Mouse (Mus musculus): ENCODE measurements at regions not wholly inside any gene's neighbourhood (a gene's known extent, or its start where the extent isn't known, plus 50 kb on each side); places are given as distances from the start of the nearest gene placed in this dataset.

GRCm38 (mm10) chr5:119570054-119570453 lies 100.4 kb upstream of the Tbx3 start:
- Histone ChIP-seq H3K4me3 (ENCODE audit: insufficient read depth in 1 of 2, low read depth in 2 of 2, low read length in 2 of 2) (no peak overlapping the region), H3K9me3 (ENCODE audit: control insufficient read depth, low read length) (no peaks in the 10 kb centered on the region; the same call in 1 of the 2 replicates), H3K9ac (replicated peaks) (no peak overlapping the region), H3K36me3 (replicated peaks; ENCODE audit: control insufficient read depth, insufficient read depth, low read depth) (no peaks in the 10 kb centered on the region), H3K27ac (no peak overlapping the region), H3K4me2 (ENCODE audit: low read depth) (no peak overlapping the region), H3K27me3 (ENCODE audit: control insufficient read depth, insufficient read depth, low read length) (no peaks in the 10 kb centered on the region), H3K4me1 (replicated peaks; ENCODE audit: control insufficient read depth in 2 of 2, insufficient read depth in 2 of 2, low read length in 1 of 2) (no peaks in the 10 kb centered on the region; a peak in 1 of 4 replicates)
- DNase-seq (ENCODE audit: low read depth in 3 of 3, low spot score in 3 of 3) (no peak), ATAC-seq (ENCODE audit: insufficient read depth) (no peak)
- no peak for TF ChIP-seq EP300 (IDR thresholded peaks at IDR 0.05; ENCODE audit: low read depth)
- 47% methylated on average over 8 of the region's 8 CpGs for WGBS (ENCODE audit: insufficient replicate concordance)

GRCm38 (mm10) chr5:119571644-119572043 lies 98.8 kb upstream of the Tbx3 start:
- Histone ChIP-seq H3K4me2 (ENCODE audit: low read depth) (no peak overlapping the region), H3K36me3 (replicated peaks; ENCODE audit: control insufficient read depth, insufficient read depth, low read depth) (no peaks in the 10 kb centered on the region), H3K27me3 (ENCODE audit: control insufficient read depth, insufficient read depth, low read length) (no peaks in the 10 kb centered on the region), H3K4me1 (replicated peaks; ENCODE audit: control insufficient read depth in 2 of 2, insufficient read depth in 2 of 2, low read length in 1 of 2) (peaks cover 0 to 2% of the 10 kb centered on the region in 2 experiments; a peak in 2 of 4 replicates), H3K9ac (replicated peaks) (no peak overlapping the region), H3K27ac (no peak overlapping the region), H3K4me3 (ENCODE audit: insufficient read depth in 1 of 2, low read depth in 2 of 2, low read length in 2 of 2) (no peak overlapping the region), H3K9me3 (ENCODE audit: control insufficient read depth, low read length) (no peaks in the 10 kb centered on the region; the same call in 1 of the 2 replicates)
- WGBS (ENCODE audit: insufficient replicate concordance): 64% methylated on average over 3 of the region's 3 CpGs
- TF ChIP-seq CTCF (IDR thresholded peaks at IDR 0.05; ENCODE audit: low read depth) (peak; percentile 38; the same call in 1 of the 2 replicates), EP300 (IDR thresholded peaks at IDR 0.05; ENCODE audit: low read depth) (no peak)
- ATAC-seq (ENCODE audit: insufficient read depth) (no peak), DNase-seq (ENCODE audit: low read depth in 3 of 3, low spot score in 3 of 3) (no peak)

GRCm38 (mm10) chr5:119575124-119575523 lies 95.3 kb upstream of the Tbx3 start:
- WGBS (ENCODE audit: insufficient replicate concordance): 24% methylated on average over 14 of the region's 14 CpGs
- peak in 1 of 3 experiments; percentile 17 for DNase-seq (ENCODE audit: low read depth in 3 of 3, low spot score in 3 of 3)
- H3K27ac ChIP-seq: no peak overlapping the region

GRCm38 (mm10) chr5:119579288-119579687 lies 91.2 kb upstream of the Tbx3 start:
- Histone ChIP-seq H3K4me1 (replicated peaks; ENCODE audit: control insufficient read depth in 2 of 2, insufficient read depth in 2 of 2, low read length in 1 of 2) (peaks cover 0 to 4% of the 10 kb centered on the region in 2 experiments; a peak in 2 of 4 replicates), H3K9me3 (ENCODE audit: control insufficient read depth, low read length) (no peaks in the 10 kb centered on the region), H3K4me3 (ENCODE audit: insufficient read depth in 1 of 2, low read depth in 2 of 2, low read length in 2 of 2) (no peak overlapping the region), H3K27me3 (ENCODE audit: control insufficient read depth, insufficient read depth, low read length) (no peaks in the 10 kb centered on the region), H3K27ac (no peak overlapping the region), H3K36me3 (replicated peaks; ENCODE audit: control insufficient read depth, insufficient read depth, low read depth) (no peaks in the 10 kb centered on the region), H3K9ac (replicated peaks) (no peak overlapping the region), H3K4me2 (ENCODE audit: low read depth) (no peak overlapping the region)
- DNase-seq (ENCODE audit: low read depth in 3 of 3, low spot score in 3 of 3) (no peak), ATAC-seq (ENCODE audit: insufficient read depth) (no peak)
- TF ChIP-seq EP300 (IDR thresholded peaks at IDR 0.05; ENCODE audit: low read depth) (no peak), CTCF (IDR thresholded peaks at IDR 0.05; ENCODE audit: low read depth) (no peak)
- WGBS (ENCODE audit: insufficient replicate concordance): 53% methylated on average over 2 of the region's 2 CpGs

More at GRCm38 (mm10) chr5:119575124-119575523, 95.3 kb upstream of the Tbx3 start:
- no peak overlapping the region for H3K4me2 ChIP-seq (ENCODE audit: low read depth)
- peak; percentile 55; the same call in 1 of the 2 replicates for ATAC-seq (ENCODE audit: insufficient read depth)
- H3K4me3 ChIP-seq (ENCODE audit: insufficient read depth in 1 of 2, low read depth in 2 of 2, low read length in 2 of 2): no peak overlapping the region
- TF ChIP-seq CTCF (IDR thresholded peaks at IDR 0.05; ENCODE audit: low read depth) (no peak), EP300 (IDR thresholded peaks at IDR 0.05; ENCODE audit: low read depth) (no peak)
- no peak overlapping the region for H3K9ac ChIP-seq (replicated peaks)
- H3K27me3 ChIP-seq (ENCODE audit: control insufficient read depth, insufficient read depth, low read length): no peaks in the 10 kb centered on the region
- H3K4me1 ChIP-seq (replicated peaks; ENCODE audit: control insufficient read depth in 2 of 2, insufficient read depth in 2 of 2, low read length in 1 of 2): peaks cover 0 to 2% of the 10 kb centered on the region in 2 experiments; a peak in 1 of 4 replicates
- H3K36me3 ChIP-seq (replicated peaks; ENCODE audit: control insufficient read depth, insufficient read depth, low read depth): no peaks in the 10 kb centered on the region
- H3K9me3 ChIP-seq (ENCODE audit: control insufficient read depth, low read length): no peaks in the 10 kb centered on the region; the same call in 1 of the 2 replicates

GRCm38 (mm10) chr5:119579806-119580205 lies 90.7 kb upstream of the Tbx3 start:
- H3K9ac ChIP-seq (replicated peaks): no peak overlapping the region
- H3K36me3 ChIP-seq (replicated peaks; ENCODE audit: control insufficient read depth, insufficient read depth, low read depth): no peaks in the 10 kb centered on the region
- H3K4me2 ChIP-seq (ENCODE audit: low read depth): peak overlapping the region; percentile 13; the same call in 1 of the 2 replicates
- peaks cover 0 to 4% of the 10 kb centered on the region in 2 experiments; a peak in 2 of 4 replicates for H3K4me1 ChIP-seq (replicated peaks; ENCODE audit: control insufficient read depth in 2 of 2, insufficient read depth in 2 of 2, low read length in 1 of 2)
- H3K27me3 ChIP-seq (ENCODE audit: control insufficient read depth, insufficient read depth, low read length): no peaks in the 10 kb centered on the region
- ATAC-seq (ENCODE audit: insufficient read depth) (no peak), DNase-seq (ENCODE audit: low read depth in 3 of 3, low spot score in 3 of 3) (no peak)
- 31% methylated on average over 2 of the region's 2 CpGs for WGBS (ENCODE audit: insufficient replicate concordance)
- TF ChIP-seq EP300 (IDR thresholded peaks at IDR 0.05; ENCODE audit: low read depth): no peak
- no peak overlapping the region for H3K4me3 ChIP-seq (ENCODE audit: insufficient read depth in 1 of 2, low read depth in 2 of 2, low read length in 2 of 2)
- no peaks in the 10 kb centered on the region for H3K9me3 ChIP-seq (ENCODE audit: control insufficient read depth, low read length)
- H3K27ac ChIP-seq: no peak overlapping the region
